Mouse (Mus musculus): ENCODE results near the gene Nrm.

Nrm gene

DNA sequence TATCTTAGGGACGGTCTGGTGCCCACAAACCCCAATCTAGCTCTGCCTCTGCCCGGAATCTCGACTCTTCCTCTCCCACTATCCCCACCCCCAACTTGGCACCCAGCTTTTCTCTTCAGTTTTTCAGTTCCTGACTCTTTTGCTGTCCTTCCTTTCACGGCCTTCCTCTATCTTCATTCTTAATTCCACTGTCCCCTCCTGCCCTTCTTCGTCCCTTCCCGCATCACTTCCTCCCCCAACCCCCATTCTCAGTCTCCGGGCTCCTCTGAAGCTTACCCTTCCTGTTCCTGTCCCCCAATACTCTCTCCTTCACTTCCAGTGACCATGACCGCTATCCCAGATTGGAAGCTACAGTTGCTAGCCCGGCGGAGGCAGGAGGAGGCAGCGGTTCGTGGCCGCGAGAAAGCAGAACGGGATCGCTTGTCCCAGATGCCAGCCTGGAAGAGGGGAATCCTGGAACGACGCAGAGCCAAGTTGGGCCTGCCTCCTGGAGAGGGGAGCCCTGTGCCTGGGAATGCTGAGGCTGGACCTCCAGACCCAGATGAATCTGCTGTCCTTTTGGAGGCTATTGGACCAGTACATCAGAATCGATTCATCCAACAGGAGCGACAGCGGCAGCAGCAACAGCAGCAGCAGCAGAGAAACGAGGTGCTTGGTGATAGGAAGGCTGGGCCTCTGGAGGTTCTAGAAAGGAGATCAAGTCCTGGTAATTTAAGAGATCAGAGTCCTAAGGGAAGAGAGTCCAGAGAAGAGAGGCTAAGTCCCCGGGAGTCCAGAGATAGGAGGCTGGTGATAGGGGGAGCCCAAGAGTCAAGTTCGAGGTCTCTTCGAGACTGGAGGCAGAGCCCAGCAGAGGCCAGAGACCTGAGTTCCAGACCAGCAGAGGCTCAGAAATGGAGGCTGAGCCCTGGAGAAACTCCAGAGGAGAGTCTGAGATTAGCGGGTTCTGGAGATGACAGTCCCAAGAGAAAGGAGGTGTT lies 6.1 kb downstream of the Nrm start:
- DNase-seq (ENCODE audit: low read depth, low spot score) = peak; percentile 42

DNA sequence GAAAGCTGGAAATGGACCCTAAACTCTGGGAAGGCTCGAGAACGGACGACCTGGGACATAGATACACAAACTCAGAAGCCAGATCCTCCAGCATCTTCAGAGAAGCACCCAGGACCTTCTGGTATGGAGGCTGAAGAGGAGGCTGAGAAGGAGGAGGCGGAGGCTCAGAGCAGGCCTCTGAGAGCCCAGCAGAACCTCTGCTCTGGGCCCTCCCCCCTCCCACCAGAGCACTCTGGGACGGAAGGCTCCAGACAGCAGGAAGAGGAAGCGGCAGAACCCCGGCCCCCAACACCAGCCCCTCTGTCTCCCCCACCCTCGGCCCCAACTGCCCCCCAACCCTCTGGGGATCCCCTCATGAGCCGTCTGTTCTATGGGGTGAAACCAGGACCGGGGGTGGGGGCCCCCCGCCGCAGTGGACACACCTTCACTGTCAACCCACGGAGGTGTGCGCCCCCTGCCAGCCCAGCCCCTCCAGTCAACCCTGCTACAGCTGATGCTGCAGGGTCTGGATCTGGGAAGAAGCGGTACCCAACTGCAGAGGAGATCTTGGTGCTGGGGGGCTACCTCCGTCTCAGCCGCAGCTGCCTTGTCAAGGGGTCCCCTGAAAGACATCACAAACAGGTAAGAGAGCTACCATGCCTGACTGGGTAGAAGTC lies 7.2 kb downstream of the Nrm start:
- no peak for DNase-seq (ENCODE audit: low read depth, low spot score)

DNA sequence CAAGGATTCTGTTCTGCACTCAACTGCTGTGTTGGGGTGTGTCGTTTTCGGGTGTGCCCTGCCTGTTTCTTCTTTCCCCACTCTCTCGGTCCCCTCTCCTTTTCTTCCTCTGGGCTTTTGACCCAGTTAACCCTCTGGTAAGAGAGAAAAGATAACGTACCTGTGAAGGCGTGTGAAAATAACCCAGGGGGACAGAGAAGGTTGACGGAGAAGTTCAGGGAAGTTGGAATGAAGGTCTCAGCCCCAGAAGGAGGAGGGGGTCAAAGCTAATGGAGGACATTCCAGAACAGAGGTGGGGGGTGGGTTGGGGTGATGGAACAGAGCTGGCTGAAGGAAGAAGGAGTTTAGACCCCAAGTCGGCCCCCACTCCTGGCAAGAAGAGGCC lies 7.8 kb downstream of the Nrm start:
- DNase-seq (ENCODE audit: low read depth, low spot score) = no peak

DNA sequence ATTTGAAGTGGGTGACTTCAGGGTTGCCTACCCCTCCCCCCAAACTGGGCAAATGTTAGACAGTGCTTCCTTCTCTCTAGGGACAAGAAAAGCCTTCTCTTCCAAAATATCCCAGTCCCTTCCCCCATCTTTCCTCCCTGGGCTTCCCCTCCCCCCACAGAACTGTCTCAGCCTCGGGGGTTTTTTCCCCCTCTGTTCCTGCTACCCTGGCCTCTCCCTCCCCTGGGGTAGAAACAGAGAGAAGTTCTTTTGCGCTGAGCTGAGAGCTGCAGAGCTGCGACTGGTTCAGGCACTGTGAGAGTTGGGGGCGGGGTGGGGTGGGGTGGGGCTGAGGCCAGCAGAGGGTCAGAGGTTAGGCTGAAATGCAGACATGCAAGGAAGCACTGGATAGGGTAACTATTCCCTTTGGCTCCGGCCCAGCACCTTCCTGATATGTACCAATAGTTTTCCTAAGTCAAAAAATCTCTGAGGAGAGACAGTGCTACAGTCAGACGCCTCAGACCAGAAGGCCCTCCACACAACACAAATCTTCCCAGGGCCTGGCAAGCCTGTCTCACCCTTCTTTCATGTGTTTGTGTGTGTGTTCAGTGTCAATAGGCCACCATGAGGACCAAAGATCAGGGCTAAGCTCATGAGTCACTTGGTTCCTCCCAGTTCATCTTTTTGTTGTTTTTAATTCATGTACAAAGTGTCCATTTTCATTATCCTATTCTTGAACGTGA lies 8.4 kb downstream of the Nrm start:
- DNase-seq (ENCODE audit: low read depth, low spot score) = peak; percentile 83

DNA sequence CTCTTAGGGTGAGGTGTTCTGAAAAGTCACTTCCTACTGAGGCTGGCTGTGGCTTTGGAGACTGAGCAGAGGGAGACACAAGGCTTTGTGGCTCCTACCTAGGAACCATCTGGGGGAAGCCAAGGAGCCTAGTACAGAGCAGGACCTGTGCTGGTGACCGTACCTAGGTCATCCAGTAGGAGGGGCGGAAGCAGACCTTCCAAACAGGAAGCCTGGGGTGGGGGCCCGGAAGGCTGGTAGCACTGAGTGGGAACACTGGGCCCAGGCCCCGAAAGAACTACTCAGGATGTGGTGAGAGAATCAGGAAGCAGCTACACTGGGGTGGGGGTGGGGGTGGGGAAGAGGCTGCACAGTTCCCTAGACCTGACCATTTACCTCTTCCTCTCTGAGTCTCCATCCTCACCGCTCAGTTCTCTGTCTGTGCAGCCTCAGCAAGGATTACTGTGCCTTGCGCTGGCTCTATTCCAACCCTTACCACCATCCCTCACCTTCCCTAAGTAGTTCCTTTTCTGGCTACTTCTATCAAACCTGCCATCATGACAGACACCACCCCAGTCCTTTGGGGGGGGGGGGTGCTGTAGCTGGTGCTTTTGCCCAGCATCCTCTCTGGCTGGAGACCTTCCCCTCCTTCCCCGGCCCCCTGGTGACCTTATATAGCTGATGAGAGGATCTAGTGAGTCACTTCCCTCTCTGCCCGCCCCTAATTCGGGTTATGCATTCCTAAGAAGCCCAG lies 9.2 kb downstream of the Nrm start:
- DNase-seq (ENCODE audit: low read depth, low spot score) = peak; percentile 77

DNA sequence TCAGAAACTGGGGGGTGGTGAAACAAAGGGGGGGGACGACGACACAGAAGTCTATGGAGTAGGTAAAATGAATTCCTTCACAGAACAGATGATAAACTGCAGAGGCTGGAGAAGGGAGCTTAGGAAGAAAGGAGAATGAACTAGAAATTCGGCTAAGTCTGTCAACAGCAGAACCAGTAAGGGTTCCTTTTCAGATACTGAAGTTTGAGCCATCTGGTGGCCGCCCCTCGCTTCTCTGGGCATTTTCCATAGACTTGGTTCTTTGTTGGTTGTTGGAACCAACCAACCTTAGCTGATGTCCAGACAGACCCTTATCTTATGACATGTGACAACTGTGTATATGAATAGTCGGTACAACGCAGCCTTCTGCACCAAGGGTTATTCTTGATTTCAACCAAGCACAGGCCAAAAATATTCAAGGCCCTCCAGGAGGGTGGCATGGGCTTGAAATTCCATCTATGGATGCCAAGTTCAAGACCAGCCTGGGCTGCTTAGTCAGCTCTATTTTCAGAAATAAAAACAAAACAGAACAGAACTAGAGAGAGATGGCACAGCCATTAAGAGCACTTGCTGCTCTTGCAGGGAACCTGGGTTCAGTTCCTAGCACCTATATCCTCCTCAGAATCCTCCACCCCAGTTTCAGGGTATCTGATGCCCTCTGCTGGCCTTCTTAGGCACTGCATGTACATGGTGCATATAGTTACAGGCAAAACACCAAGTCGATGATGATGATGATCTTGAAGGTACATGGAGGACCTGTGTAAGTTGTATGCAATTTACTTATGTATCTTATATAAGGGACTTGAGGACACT lies 10.0 kb downstream of the Nrm start:
- peak; percentile 82 for DNase-seq (ENCODE audit: low read depth, low spot score)

DNA sequence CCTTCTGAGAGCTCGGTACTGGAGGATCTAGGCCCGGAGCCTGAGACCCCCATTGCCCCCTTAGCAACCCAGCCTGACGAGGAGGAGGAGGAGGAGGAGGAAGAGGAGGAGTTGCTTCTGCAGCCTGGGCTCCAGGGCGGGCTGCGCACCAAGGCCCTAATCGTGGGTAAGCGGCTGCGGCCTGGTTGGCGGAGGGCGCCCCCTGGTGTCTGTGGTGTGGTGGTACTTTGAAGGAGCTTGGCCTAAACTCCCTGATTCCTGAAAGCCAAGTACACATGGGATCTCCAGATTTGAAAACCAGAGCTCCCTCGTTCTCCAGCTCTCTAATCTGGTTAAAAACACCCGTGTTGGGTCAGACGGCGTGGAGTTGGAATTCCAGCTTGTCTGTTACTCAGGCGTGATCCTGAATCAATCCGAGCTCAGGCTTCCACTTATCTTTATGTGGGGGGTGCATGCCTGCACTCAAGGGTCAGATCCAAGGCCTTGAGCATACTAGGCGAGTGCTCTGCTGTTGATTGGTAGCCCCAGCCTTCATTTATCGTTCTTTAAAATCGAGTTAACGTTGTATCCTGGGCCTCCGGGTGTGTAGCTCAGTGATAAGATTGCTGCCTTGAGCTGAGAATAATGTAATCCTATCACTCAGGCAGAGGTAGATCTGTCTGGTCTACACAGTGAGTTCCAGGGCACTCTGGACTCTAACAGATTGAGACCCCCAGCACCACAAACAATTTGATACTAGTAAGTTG lies 12.8 kb downstream of the Nrm start:
- DNase-seq (ENCODE audit: low read depth, low spot score) = peak; percentile 91

DNA sequence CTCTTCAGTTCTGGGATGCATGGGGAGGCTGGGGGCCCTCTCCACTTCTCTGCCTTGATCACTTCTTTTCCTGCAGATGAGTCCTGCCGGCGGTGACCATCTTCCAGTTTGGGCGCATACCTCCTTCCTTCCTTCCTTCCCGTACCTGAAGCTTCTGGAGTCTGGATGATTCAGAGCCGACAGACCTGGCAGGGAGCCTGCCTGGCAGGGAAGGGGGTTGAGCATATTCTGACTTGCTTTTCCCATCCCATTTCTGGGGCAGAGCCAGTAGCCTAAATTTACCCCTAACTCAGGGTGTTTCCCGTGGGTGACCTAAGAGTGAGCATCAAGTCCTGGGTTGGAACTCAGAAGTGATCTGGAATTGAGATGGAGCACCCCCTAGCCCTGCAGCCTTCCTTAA lies 13.6 kb downstream of the Nrm start:
- DNase-seq (ENCODE audit: low read depth, low spot score) = no peak

DNA sequence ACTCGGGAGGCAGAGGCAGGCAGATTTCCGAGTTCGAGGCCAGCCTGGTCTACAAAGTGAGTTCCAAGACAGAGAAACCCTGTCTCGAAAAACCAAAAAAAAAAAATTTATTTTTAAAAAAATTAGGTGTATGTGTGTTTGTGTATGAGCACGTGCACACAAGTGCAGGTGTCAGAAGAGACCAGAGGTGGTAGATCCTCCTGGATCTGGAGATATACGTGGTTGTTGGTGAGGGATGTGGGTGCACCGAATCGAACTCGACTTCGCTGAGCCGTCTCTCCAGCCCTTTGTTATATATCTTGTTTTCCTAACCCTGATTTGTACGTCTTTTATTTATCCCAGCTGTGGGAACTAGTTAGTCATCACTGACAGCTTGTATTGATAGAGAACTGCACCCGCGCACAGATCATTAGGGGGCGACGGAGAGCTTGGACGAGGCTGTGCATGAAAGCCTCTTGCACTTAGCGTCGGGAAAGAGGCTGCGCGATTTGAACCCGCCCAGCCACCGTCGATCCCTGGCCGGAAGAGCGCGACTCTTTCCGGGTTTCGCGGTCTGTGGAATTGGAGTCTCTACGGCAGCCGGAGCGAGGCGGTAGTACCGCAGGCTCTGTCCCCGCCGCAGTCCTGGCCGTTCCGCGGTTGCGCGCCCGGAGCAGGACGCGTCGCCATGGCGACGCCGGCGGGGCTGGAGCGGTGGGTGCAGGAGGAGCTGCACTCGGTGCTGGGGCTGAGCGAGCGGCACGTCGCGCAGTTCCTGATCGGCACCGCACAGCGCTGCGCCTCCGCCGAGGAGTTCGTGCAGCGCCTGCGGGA lies 18.3 kb downstream of the Nrm start, which contains the start of gene Dhx16:
Gene Dhx16, plus strand, starts transcription at position 575 of the 813 bp plus-strand sequence.
- peak; percentile 98 for DNase-seq (ENCODE audit: low read depth, low spot score)

DNA sequence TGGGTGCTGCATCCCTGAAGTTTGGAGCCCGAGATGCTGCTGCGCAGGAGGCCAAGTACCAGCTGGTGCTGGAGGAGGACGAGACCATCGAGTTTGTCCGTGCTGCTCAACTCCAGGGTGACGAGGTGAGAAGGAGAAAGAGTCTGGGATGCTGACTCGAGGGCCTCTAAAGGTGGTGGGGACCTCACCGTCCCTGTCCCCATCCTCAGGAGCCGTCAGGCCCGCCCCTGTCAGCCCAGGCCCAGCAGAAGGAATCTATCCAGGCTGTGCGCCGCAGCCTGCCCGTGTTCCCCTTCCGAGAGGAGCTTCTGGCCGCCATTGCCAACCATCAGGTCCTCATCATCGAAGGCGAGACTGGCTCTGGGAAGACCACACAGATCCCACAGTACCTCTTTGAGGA lies 21.8 kb downstream of the Nrm start:
- DNase-seq (ENCODE audit: low read depth, low spot score) = no peak

DNA sequence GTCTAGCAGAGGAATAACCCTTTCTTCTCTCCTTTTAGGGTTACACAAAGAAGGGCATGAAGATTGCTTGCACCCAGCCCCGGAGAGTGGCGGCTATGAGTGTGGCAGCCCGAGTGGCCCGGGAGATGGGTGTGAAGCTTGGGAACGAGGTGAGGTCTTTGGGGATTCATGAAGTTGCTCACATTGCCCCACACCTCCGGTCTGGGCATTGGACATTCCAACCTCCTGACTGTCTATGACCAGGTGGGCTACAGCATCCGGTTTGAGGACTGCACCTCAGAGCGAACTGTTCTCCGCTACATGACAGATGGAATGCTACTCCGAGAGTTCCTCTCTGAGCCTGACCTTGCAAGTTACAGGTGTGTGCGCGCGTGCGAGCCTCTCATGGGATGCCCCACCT lies 22.7 kb downstream of the Nrm start:
- DNase-seq (ENCODE audit: low read depth, low spot score) = no peak

DNA sequence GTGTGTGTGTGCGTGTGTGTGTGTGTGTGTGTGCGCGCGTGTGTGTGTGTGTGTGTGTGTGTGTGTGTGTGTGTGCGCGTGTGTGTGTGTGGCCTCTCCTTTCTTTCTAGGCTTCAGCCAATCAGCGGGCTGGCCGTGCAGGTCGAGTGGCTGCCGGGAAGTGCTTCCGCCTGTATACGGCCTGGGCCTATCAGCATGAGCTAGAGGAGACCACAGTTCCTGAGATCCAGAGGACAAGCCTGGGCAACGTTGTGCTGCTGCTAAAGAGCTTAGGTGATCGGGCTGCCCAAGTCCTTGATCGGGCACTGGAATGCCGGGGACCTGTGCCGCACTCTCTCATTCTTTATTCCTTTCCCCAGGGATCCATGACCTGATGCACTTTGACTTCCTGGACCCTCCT lies 26.6 kb downstream of the Nrm start:
- DNase-seq (ENCODE audit: low read depth, low spot score) = peak; percentile 91

DNA sequence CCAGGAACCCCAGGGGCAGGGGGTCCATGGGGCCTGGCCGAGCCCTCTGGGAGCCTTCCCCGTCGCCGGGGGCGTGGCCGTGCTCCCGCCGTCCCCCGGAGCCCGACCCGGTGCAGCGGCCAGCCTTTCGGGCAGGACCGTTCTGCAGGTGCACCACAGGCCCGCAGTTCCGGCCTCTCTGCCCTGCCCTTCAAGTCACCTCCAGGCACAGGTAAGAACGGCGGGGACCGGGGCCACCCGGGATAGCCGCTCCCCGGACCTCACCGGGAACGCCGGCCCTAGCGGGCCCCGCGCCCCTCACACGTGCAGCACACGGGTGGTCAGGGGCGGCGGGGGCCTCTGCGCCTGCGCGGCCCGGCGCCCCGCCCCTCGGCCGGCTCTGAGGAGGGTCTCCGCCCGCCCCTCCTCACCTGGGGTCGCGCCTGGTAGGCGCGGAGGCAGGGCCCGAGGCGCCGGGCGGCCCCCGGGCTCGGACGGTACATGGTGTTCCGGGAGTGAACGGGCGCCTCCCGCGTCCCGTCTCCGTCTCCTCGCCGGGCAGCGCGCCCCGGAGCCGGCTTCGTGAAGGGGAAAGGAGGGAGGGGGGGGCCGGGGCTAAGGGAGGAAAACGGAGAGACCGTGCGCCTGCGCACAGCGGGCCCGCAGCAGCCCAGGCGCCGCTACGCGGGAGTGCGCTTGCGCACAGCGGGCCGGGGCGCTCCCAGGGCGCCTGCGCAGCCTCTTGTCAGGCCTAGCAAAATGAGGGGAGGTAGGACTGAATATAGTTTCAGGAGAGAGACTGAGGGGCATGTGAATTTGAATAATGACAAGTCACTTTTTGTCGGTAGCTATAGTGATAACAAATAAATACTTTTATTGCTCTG lies 35.9 kb downstream of the Nrm start, which contains the start of gene 2310061I04Rik:
Gene 2310061I04Rik, minus strand, starts transcription at position 651 of the 863 bp plus-strand sequence.
- peak; percentile 97 for DNase-seq (ENCODE audit: low read depth, low spot score)

DNA sequence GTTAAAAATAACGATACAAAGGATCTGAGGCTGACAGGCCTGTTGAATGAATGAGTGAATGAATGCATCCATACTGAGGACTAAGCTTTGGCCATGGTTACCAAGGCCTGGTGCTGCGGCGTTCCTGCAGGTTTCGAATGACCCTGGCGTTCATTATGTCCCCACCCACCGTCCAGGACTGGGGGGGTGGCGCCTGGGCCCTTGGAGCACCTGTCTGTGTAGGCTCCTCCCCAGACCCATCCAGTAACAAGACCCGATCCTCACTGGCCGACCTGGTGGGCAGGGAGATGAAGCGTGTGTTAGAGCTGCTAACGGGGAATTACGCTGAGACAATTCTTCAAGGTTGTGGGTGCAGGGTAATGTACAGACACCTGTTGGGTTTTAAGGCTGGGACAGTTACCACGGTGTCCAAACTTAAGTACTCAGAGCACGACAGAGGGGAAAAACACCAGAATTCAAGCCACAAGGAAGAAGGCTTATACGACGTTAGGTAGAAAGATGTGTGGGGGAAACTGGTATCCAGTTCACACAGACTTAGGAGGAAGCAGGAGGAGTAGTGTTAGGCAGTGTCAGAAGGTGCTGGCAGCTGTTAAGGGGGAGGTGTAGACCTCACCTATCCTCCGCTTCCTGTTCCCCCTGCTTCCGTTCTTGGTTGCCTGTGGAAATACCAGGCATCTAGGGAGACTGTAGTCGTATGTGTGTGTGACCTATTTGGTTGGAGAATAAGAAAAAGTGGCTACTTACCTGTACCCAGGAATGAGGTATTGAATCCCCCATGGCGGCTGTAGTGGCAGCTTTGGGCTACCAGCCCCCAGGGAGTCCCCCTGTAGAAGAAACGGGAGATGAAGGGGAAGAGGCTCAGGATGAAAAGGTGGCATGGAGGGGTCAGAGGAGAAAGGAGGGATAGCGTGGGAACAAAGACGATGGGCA lies 36.8 kb downstream of the Nrm start:
- DNase-seq (ENCODE audit: low read depth, low spot score) = peak; percentile 72

DNA sequence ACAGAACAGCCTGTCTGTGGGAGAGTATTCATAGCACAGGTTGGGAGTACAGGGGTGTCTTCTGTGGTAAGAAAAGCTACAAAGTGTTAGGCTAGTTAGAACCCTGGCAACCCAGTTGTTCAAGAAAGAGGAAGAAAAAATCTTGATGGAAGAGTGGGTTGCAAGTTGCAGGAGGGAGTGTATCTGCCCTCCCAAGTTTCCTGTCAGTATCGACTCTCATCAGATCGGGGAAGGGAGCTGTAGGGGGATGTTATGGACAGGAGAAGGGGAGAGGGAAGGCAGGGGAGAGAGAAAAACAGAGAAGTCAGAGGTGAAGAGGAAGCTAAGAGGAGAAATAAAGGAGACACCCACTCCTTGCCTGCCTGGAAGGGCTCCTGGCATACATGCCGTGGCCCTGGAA lies 39.5 kb downstream of the Nrm start:
- DNase-seq (ENCODE audit: low read depth, low spot score) = no peak

DNA sequence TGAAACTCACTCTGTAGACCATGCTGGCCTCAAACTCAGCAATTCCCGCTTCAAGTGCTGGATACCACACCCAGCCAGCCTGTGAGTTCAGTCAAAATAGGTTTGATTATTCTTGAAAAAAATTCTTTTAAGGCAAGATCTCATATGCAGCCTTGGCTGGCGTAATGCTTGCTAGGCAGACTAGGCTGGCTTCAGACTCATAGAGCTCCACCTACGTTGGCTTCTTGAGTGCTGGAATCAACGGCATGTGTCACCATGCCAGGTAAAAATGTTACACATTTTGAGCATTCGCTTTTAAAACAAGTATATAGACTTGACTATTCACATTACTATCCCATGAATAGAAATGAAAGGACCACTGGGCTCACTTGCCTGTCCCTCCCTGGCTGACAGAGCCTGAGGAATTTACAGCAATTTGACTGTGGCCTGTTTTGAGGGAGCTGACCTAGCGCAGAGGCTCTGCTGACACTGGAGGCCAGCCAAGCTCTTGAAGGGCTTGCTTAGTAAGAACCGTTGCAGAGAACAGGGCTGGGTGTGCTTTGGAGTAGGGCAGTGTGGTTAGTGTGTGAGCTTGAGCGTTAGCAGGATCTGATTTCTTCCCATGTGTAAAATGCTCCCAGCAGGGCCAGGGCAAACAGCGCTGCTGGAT lies 42.3 kb downstream of the Nrm start:
- no peak for DNase-seq (ENCODE audit: low read depth, low spot score)

Measured in ZHBTc4 (cell line).